Mouse (Mus musculus) lung, adult 2 months (tissue): ENCODE results near the gene Mpg.

Experiments used
- CTCF ChIP-seq: fragments of 200-500 bp; IDR thresholded peaks from 2 replicates; pipeline ENCODE4 v1.5.1; 2011; ENCODE audit warnings: mild to moderate bottlenecking, low read length, control low read depth; ENCODE audit not compliant: insufficient read depth
- POLR2A ChIP-seq: fragments of 200-500 bp; IDR thresholded peaks from 2 replicates; pipeline ENCODE4 v1.6.1; 2011; ENCODE audit warnings: low read depth, mild to moderate bottlenecking, control low read depth, low read length, borderline replicate concordance; ENCODE audit errors: extremely low read depth

DNA sequence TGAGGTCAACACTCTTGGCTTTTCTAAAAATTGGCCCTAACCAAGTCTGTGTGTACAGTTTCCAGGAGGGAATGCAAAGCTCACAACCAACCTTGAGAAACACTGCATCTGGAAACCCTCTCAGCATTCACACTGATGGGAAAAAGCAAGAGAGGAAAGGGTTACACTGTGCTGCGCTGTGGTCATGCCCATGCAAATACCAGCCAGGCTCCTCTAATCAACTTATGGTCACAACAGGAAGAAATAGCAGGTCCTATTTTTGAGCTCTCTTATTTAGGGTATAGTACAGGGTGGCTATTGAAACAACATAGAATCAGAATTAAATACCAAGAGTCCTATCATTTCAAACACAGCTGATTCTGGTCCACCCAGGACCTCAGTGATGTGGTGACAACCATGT, 18.3 kb downstream of the Mpg start:
- TF ChIP-seq POLR2A (no peak), CTCF (no peak)
